In the genomic region with DNA sequence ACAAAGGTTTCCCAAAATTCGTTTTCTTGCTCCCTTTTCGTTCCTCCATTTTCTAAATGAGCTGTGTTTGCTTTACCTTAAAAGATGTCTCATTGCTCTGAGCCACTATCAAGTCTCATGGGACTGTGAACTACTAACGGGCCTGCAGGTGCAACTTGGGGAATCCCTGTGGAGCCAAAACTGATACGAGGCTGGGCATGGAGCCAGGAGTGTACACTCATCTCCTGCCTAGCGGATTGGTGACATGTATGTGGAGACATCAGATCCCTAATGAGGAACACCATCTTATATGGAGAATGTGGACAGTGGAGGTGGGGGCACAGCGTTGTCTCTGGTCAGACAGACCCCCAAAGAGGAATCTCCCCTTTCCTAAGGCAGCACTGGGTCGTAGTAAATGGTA, we compare ENCODE assay signal across 26 mouse cellular contexts.
DNase-seq lines count a peak whose midpoint lies in the region; ATAC-seq and TF ChIP-seq lines count a peak whose summit lies in the region.
"Had no signal": no experiment of that assay in that cellular context is flagged by ENCODE, and none has a peak within 500 bp of the region (broad histone marks: within the 10 kb centered on the region; RNA-seq: fewer than 3 reads in every experiment).

No protein-coding gene starts in this region.

- no peak overlapping the region for H3K4me2 ChIP-seq in embryonic facial prominence, embryonic 14.5 days (ENCODE audit: low read depth, low read length)
- H3K4me2 ChIP-seq in CH12.LX (ENCODE audit: insufficient read depth, low read depth, poor library complexity, severe bottlenecking) = 0 out of 2 replicates have a peak overlapping the region, but pooled peaks have one; percentile 24
- H3K4me2 ChIP-seq: embryonic facial prominence, embryonic 12.5 days; forebrain, embryonic 12.5 days; forebrain, embryonic 15.5 days; heart, embryonic 12.5 days; heart, embryonic 15.5 days; hindbrain, embryonic 13.5 days had no signal

- ATAC-seq in embryonic facial prominence, embryonic 14.5 days (ENCODE audit: low read depth) = peak; percentile 26; the same call in 1 of the 2 replicates
- no peak for ATAC-seq in megakaryocyte-erythroid progenitor cell, adult 5-6 weeks (replicated peaks; ENCODE audit: low FRiP score, low TSS enrichment, poor library complexity, severe bottlenecking)
- ATAC-seq: activated CD4-positive, CD25-positive, alpha-beta regulatory T cell, adult 4 months; forebrain, embryonic 15.5 days; hindbrain, embryonic 16.5 days had no signal

- 70% methylated on average over 7 of the region's 7 CpGs for WGBS in embryonic facial prominence, embryonic 14.5 days
- 83% methylated on average over 7 of the region's 7 CpGs for WGBS in embryonic facial prominence, embryonic 10.5 days

- H3K27me3 ChIP-seq in embryonic facial prominence, embryonic 14.5 days (replicated peaks; ENCODE audit: control insufficient read depth, insufficient read depth, low read length) = no peaks in the 10 kb centered on the region
- H3K27me3 ChIP-seq in embryonic facial prominence, embryonic 10.5 days (replicated peaks; ENCODE audit: low read depth, poor library complexity, severe bottlenecking) = no peaks in the 10 kb centered on the region
- no peaks in the 10 kb centered on the region for H3K27me3 ChIP-seq in CH12.LX (replicated peaks)
- H3K27me3 ChIP-seq: embryonic facial prominence, embryonic 12.5 days; forebrain, embryonic 12.5 days; forebrain, embryonic 15.5 days; heart, embryonic 12.5 days; heart, embryonic 15.5 days; hindbrain, embryonic 13.5 days had no signal

- peak; percentile 22 for DNase-seq in embryonic facial prominence, embryonic 14.5 days (ENCODE audit: low spot score)
- DNase-seq in embryonic facial prominence, embryonic 10.5 days (ENCODE audit: low spot score) = no peak
- peak; percentile 12 to 20 for DNase-seq in heart, postnatal 10 days
- no peak for DNase-seq in heart, adult 9 months (ENCODE audit: low spot score in 2 of 2)
- DNase-seq in CH12.LX (ENCODE audit: extremely low read depth) (peak; percentile 41), NIH3T3 (ENCODE audit: low read depth) (peak; percentile 10)
- DNase-seq: adrenal gland, postnatal 36 days; cerebellum, adult 18-20 months; cerebellum, adult 9-10 months; cerebellum, postnatal 14 days; gastrocnemius, postnatal 10 days; gastrocnemius, postnatal 36 days; kidney, adult 18-20 months; kidney, adult 9 months had no signal

- peak; percentile 73 for TF ChIP-seq EP300 in CH12.LX (IDR thresholded peaks at IDR 0.05; ENCODE audit: low read length)

- intact Hi-C loops in heart, postnatal 10 days (cut with DNase I) = no loop called here

- dilution Hi-C loops in CH12.LX (cut with MboI; ENCODE audit: extremely low pct_ligation_motif_present, extremely low pct_unique_long_range_greater_than_20kb, low sequenced_read_pairs) = no loop called here

- H3K79me2 ChIP-seq in CH12.LX (replicated peaks; ENCODE audit: control insufficient read depth, extremely low read depth, insufficient read depth, poor library complexity, severe bottlenecking) = no peaks in the 10 kb centered on the region

- no peaks in the 10 kb centered on the region for H3K4me1 ChIP-seq in embryonic facial prominence, embryonic 14.5 days (ENCODE audit: control insufficient read depth, insufficient read depth, low read length)
- H3K4me1 ChIP-seq in embryonic facial prominence, embryonic 10.5 days = no peaks in the 10 kb centered on the region
- H3K4me1 ChIP-seq in CH12.LX (ENCODE audit: control insufficient read depth in 1 of 2, insufficient read depth in 2 of 2) = peaks cover 10 to 27% of the 10 kb centered on the region in 2 experiments
- H3K4me1 ChIP-seq: embryonic facial prominence, embryonic 12.5 days; forebrain, embryonic 12.5 days; forebrain, embryonic 15.5 days; heart, embryonic 12.5 days; hindbrain, embryonic 10.5 days; hindbrain, embryonic 13.5 days had no signal

- H3K36me3 ChIP-seq in embryonic facial prominence, embryonic 14.5 days (ENCODE audit: control insufficient read depth, insufficient read depth, low read length) = no peaks in the 10 kb centered on the region
- no peaks in the 10 kb centered on the region for H3K36me3 ChIP-seq in embryonic facial prominence, embryonic 10.5 days (replicated peaks)
- H3K36me3 ChIP-seq in CH12.LX (replicated peaks in 1 of 2; ENCODE audit: control insufficient read depth in 1 of 2, insufficient read depth in 1 of 2, low read length in 1 of 2) = no peaks in the 10 kb centered on the region
- H3K36me3 ChIP-seq: embryonic facial prominence, embryonic 12.5 days; forebrain, embryonic 12.5 days; forebrain, embryonic 15.5 days; G1E; heart, embryonic 12.5 days; heart, embryonic 15.5 days; hindbrain, embryonic 10.5 days; hindbrain, embryonic 13.5 days had no signal

- no peak for TF ChIP-seq RAD21 in CH12.LX (IDR thresholded peaks at IDR 0.05; ENCODE audit: low read depth, low read length)

- no peak overlapping the region for H3K27ac ChIP-seq in embryonic facial prominence, embryonic 14.5 days (replicated peaks; ENCODE audit: low read depth, low read length)
- H3K27ac ChIP-seq in embryonic facial prominence, embryonic 10.5 days (replicated peaks) = no peak overlapping the region
- no peak overlapping the region for H3K27ac ChIP-seq in CH12.LX (ENCODE audit: insufficient read depth, low read depth)
- H3K27ac ChIP-seq: embryonic facial prominence, embryonic 12.5 days; forebrain, embryonic 12.5 days; forebrain, embryonic 15.5 days; heart, embryonic 15.5 days; hindbrain, embryonic 10.5 days; hindbrain, embryonic 13.5 days had no signal

- in situ Hi-C loops in CH12.LX (cut with MboI; ENCODE audit: low pct_ligation_motif_present, low pct_unique_long_range_greater_than_20kb, low sequenced_read_pairs) = loop anchor here (25.0 kb wide), 1 partner anchor 95 kb away; no protein-coding TSS in a partner anchor

- H3K9me3 ChIP-seq in embryonic facial prominence, embryonic 14.5 days (ENCODE audit: control insufficient read depth, low read length) = no peaks in the 10 kb centered on the region
- no peaks in the 10 kb centered on the region for H3K9me3 ChIP-seq in embryonic facial prominence, embryonic 10.5 days
- H3K9me3 ChIP-seq in CH12.LX (replicated peaks; ENCODE audit: low read length) = no peaks in the 10 kb centered on the region
- H3K9me3 ChIP-seq: embryonic facial prominence, embryonic 12.5 days; forebrain, embryonic 12.5 days; forebrain, embryonic 15.5 days; G1E; heart, embryonic 12.5 days; heart, embryonic 15.5 days; hindbrain, embryonic 10.5 days; hindbrain, embryonic 13.5 days had no signal

- TF ChIP-seq POLR2A in CH12.LX (IDR thresholded peaks at IDR 0.05; ENCODE audit: low read depth, low read length) = no peak

- H3K4me3 ChIP-seq in embryonic facial prominence, embryonic 14.5 days (ENCODE audit: low read depth, low read length) = no peak overlapping the region
- no peak overlapping the region for H3K4me3 ChIP-seq in embryonic facial prominence, embryonic 10.5 days
- H3K4me3 ChIP-seq in CH12.LX (replicated peaks in 1 of 3; ENCODE audit: low read depth in 2 of 3, low read length in 2 of 3, poor library complexity in 1 of 3) = no peak overlapping the region
- H3K4me3 ChIP-seq: embryonic facial prominence, embryonic 12.5 days; erythroblast, embryonic 14.5 days; forebrain, embryonic 12.5 days; forebrain, embryonic 15.5 days; heart, embryonic 12.5 days; heart, embryonic 15.5 days; hindbrain, embryonic 10.5 days; hindbrain, embryonic 13.5 days had no signal

- no peak overlapping the region for H3K9ac ChIP-seq in embryonic facial prominence, embryonic 14.5 days (ENCODE audit: low read depth, low read length)
- no peak overlapping the region for H3K9ac ChIP-seq in CH12.LX (ENCODE audit: insufficient read depth, low read depth)
- H3K9ac ChIP-seq: embryonic facial prominence, embryonic 12.5 days; forebrain, embryonic 12.5 days; forebrain, embryonic 15.5 days; heart, embryonic 12.5 days; heart, embryonic 15.5 days; hindbrain, embryonic 13.5 days had no signal

- TF ChIP-seq CTCF in CH12.LX (conservative IDR thresholded peaks at IDR 0.05 in 1 of 2, IDR thresholded peaks at IDR 0.05 in 1 of 2; ENCODE audit: low read depth in 2 of 2, low read length in 2 of 2) = no peak

TF ChIP-seq in CH12.LX, 34 proteins besides CTCF, POLR2A, EP300 and RAD21:
- TF ChIP-seq ZMIZ1 (IDR thresholded peaks at IDR 0.05; ENCODE audit: low read depth, low read length) = no peak
- TF ChIP-seq MAZ (IDR thresholded peaks at IDR 0.05; ENCODE audit: low read depth, low read length) = no peak
- TF ChIP-seq IRF4 (IDR thresholded peaks at IDR 0.05; ENCODE audit: low read depth, low read length) = peak; percentile 67
- TF ChIP-seq TCF12 (IDR thresholded peaks at IDR 0.05; ENCODE audit: low read depth, low read length) = peak; percentile 68
- no peak for TF ChIP-seq NRF1 (IDR thresholded peaks at IDR 0.05; ENCODE audit: low read depth, low read length)
- no peak for TF ChIP-seq E2F4 (IDR thresholded peaks at IDR 0.05; ENCODE audit: insufficient replicate concordance, low read depth, low read length)
- no peak for TF ChIP-seq ZNF384 (IDR thresholded peaks at IDR 0.05; ENCODE audit: low read depth, low read length)
- no peak for TF ChIP-seq ZC3H11A (IDR thresholded peaks at IDR 0.05; ENCODE audit: low read depth, low read length)
- TF ChIP-seq BHLHE40 (IDR thresholded peaks at IDR 0.05; ENCODE audit: low read depth, low read length) = peak; percentile 17; the same call in 1 of the 2 replicates

Comparison
In these comparisons a context has a peak if more than half of its experiments do, and no peak if none do; other contexts are left out.
1. DNase-seq: peak in embryonic facial prominence, embryonic 14.5 days (single experiment), heart, postnatal 10 days (2 of 2), CH12.LX (single experiment) and NIH3T3 (single experiment); none in embryonic facial prominence, embryonic 10.5 days (single experiment) and heart, adult 9 months (0 of 2).